Mouse (Mus musculus): ENCODE data around the gene P2ry2.

Gene P2ry2

DNA sequence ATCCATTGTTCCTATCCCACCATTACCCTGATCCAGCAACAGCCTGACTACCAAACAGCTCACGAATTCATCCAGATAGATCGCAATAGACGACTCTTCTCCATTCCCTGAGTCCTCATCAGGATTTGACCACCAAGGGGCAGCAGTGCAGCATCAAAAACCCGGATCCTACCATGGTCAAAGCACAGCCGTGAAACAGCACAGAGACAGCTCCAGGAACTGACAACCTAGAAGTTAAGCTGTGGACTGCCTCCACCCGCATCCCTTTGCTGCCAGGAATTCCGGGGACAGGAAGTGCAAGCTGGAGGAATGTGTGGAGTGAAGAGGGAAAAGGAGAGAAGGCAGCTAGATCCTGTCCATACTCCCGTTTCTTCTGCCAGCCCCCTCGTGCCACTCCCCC lies 24.6 kb downstream of the P2ry2 start:
- peak; percentile 73 to 83 for DNase-seq (ENCODE audit: low spot score in 2 of 2)

DNA sequence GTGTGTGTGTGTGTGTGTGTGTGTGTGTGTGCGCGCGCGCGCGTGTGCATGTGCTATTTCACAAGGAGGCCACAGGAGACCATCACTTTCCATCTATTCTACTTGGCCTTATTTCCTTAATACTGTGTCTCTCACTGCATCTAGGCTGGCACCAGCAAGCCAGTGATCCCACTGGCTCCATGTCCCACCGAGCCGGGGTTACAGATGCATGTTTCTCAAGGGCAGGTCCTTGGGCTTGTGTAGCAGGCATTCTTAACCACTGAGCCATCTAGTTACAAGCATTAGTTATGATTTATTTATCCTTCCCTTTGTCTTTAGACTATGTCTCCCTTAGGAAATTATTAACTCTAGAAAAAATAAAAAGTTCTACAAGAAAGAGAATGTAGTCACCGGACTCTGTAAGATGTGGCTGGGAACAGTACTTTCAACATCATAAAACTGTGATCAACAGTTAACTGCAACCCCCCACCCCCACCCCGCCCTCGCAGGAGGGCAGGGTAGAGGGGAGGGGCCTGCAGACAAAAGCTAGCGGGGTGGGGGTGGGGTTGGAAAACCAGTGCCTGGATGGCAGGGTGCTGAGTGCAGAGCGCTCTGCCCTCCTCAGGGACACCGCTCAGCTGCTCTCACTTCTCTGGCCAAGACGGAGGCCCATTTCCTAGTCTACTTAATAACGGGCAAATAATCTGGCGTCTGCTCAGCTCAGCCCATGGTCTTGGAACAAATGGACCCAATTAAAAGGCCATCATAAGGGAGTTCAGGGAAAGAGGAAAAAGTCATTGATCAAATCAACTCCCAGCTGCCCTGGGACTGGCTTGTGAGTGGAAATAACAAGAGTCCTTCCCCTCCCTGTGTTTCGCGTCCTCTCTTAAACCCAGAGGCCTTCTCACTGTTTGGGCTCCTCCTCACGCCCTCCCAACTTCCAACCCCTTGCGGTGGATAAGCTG lies 27.9 kb downstream of the P2ry2 start:
- no peak for DNase-seq (ENCODE audit: low spot score in 2 of 2)

- peak; percentile 68 to 76 for DNase-seq (ENCODE audit: low spot score in 2 of 2)
Observed at GRCm38 (mm10) chr7:100979175-100979574, 33.5 kb downstream of the P2ry2 start.

- no peak for DNase-seq (ENCODE audit: low spot score in 2 of 2)
Observed at GRCm38 (mm10) chr7:100978171-100978570, 34.5 kb downstream of the P2ry2 start.

- DNase-seq (ENCODE audit: low spot score in 2 of 2), result peak in 1 of 2 experiments; percentile 42
Observed at GRCm38 (mm10) chr7:100974135-100974903, 38.3 kb downstream of the P2ry2 start, which contains the start of gene P2ry6. Gene P2ry6, minus strand, starts transcription at chr7:100974649.

DNA sequence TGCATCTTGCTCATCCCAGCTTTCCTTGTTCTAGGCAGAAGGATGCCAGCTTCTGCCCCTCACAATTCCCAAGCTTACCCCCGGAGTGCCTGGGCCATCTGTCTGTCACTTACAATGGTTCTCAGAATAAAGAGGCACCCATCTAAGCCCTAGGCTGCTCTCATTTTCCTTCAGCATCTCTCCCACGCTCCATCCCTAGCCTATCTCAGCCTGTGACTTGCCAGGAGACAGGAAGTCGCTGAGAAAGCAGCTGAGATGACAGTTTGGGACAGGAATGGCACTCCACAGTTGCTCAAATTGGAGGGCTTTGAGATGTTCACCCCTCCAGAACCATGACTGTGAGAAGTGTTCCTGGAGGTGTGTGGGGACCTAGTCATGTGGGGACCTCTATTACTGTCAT lies 39.8 kb downstream of the P2ry2 start:
- no peak for DNase-seq (ENCODE audit: low spot score in 2 of 2)

- no peak for DNase-seq (ENCODE audit: low spot score in 2 of 2)
Observed at GRCm38 (mm10) chr7:100968874-100969659, 43.6 kb downstream of the P2ry2 start.

DNA sequence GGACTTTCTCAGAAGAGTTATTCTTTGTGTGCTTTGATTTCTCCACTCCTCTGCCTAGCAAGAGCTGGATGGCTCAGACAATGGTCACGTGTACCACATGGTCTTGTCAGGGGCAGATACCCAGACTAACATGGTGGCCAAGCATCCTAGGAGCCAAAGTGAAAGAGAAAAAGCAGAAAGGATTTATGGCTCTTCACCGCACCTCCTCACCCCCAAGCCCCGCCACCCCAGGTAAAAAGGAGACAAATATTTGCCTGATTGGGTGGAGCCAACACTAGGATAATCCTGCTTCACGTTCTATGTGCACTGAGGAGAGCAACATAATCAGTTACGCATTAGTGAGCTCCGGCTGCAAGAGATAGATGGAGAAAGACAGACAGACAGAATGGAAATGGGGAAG lies 44.3 kb downstream of the P2ry2 start:
- no peak for DNase-seq (ENCODE audit: low spot score in 2 of 2)

GRCm38 (mm10) chr7:100967850-100968249 lies 44.8 kb downstream of the P2ry2 start:
- DNase-seq (ENCODE audit: low spot score in 2 of 2), result no peak

GRCm38 (mm10) chr7:100966014-100966413 lies 46.7 kb downstream of the P2ry2 start:
- no peak for DNase-seq (ENCODE audit: low spot score in 2 of 2)

GRCm38 (mm10) chr7:100965079-100965478 lies 47.6 kb downstream of the P2ry2 start:
- peak in 1 of 2 experiments; percentile 47 for DNase-seq (ENCODE audit: low spot score in 2 of 2)

DNA sequence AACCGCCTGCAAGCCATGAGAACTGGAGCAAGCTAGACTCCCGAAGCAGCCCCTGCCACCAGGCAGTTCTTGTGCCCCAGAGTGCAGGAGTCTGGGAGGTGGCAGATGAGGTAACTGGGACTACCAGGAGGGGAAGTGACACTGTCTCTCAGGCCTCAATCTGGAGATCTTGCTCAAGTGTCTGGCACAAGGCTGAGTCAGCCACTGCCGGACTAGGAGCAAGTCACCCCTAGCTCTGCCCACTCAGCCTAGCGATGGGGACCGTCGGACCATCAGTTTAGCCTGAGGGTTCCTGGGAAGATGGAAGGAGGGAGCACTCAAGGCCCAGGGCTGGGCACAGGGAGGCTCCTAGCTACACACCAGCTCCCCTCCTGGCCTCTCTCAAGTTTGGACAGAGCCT lies 48.4 kb downstream of the P2ry2 start:
- DNase-seq (ENCODE audit: low spot score in 2 of 2), result peak in 1 of 2 experiments; percentile 44

GRCm38 (mm10) chr7:100963381-100963780 lies 49.3 kb downstream of the P2ry2 start:
- no peak for DNase-seq (ENCODE audit: low spot score in 2 of 2)

GRCm38 (mm10) chr7:100961146-100961545 lies 51.5 kb downstream of the P2ry2 start:
- DNase-seq (ENCODE audit: low spot score in 2 of 2), result peak in 1 of 2 experiments; percentile 46

DNA sequence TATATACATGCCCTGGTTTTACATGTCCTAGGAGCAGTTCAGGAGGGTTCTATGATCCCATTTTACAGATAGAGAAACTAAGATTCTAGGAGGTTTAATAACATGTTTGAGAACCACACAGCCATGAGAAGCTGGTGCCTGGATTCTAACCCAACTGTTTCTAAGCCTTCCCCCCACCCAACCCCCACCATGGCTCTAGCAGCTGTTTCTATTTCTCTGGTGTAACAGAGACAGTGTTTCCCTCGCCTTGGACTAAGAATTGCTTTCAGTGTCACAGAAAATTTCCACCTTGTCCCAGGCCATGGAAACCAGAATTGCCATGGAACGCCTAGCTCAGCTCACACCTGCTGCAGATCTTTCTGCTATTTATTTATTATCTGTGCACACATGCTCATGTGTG lies 52.2 kb downstream of the P2ry2 start:
- DNase-seq (ENCODE audit: low spot score in 2 of 2), result no peak

GRCm38 (mm10) chr7:100958426-100958825 lies 54.2 kb downstream of the P2ry2 start:
- no peak for DNase-seq (ENCODE audit: low spot score in 2 of 2)

DNA sequence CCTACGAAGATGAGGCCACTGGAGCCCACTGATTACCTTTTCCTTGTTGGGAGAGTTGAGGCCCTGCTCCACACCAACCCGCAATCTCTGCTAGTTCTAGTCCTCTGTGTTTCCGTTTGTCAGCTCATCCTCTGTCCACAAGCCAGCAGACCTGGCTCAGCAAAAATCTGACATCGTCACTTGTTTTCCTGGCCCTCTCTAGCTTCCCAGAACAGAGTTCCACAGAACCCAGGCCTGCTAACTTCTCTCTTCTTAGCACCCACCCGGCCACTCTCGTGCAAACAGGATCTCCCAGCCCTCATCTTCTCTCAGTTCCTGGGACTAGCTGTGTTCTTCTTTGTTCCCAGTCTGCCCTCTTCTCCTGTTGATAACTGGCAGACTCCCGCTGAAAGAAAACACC lies 60.0 kb downstream of the P2ry2 start:
- DNase-seq (ENCODE audit: low spot score in 2 of 2), result no peak

DNA sequence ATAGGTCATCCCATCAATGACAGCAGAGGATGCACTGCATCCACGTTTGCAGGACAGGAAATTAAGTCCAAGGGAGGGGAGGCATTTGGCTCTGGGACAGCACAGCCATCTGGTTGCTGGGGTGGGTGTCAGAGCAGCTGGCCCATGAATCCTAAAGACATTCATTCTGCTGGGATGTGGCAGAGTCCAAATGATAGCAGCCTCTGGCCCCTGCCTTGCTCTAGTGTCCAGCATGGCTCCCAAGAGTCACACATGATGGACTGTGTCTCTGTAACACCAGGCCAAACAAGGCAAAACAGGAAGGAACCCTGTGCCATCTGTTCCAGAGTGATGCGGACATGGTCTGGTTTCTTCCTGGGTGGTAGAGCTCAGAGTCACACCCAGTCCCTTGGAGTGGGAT lies 60.8 kb downstream of the P2ry2 start:
- no peak for DNase-seq (ENCODE audit: low spot score in 2 of 2)

- DNase-seq (ENCODE audit: low spot score in 2 of 2), result peak in 1 of 2 experiments; percentile 58
Observed at GRCm38 (mm10) chr7:100950481-100951010, 62.1 kb downstream of the P2ry2 start.

DNA sequence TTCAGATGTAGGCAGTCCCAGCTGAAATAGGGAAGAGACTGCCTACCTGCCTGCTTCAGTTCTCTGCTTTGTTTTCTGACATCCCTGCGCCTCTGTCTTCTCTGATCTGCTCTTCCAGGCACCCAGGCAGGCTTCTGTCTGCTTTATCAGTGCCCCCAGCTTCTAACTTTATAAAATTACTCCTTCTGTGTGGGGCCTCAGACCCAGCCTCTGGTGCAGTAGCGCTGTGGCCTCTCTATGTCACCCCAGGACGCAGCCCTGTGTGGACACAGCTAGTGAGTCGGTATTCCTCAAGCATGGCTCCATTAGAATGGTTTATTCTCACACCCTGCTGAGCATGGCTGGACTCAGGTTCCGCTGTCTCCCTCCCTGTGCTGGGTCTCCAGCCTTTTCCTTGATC lies 62.6 kb downstream of the P2ry2 start:
- no peak for DNase-seq (ENCODE audit: low spot score in 2 of 2)

Data from right cerebral cortex, postnatal 10 days (tissue).